Comparison of ENCODE assay signal across 8 mouse cellular contexts in genomic region chr13:32518611-32519344, GRCm38 (mm10).
DNase-seq lines count a peak whose midpoint lies in the region; ATAC-seq lines count a peak whose summit lies in the region.
"Had no signal": no experiment of that assay in that cellular context is flagged by ENCODE, and none has a peak within 500 bp of the region (broad histone marks: within the 10 kb centered on the region; RNA-seq: fewer than 3 reads in every experiment).

No protein-coding gene starts in this region.

- H3K9ac ChIP-seq in midbrain, embryonic 14.5 days (replicated peaks; ENCODE audit: low read length): no peak overlapping the region
- H3K9ac ChIP-seq in midbrain, embryonic 13.5 days (replicated peaks): no peak overlapping the region
- no peak overlapping the region for H3K9ac ChIP-seq in embryonic facial prominence, embryonic 14.5 days (ENCODE audit: low read depth, low read length)

- H3K36me3 ChIP-seq in midbrain, embryonic 14.5 days (ENCODE audit: control insufficient read depth, insufficient read depth, low read length): no peaks in the 10 kb centered on the region
- H3K36me3 ChIP-seq in midbrain, embryonic 13.5 days: no peaks in the 10 kb centered on the region
- H3K36me3 ChIP-seq in embryonic facial prominence, embryonic 14.5 days (ENCODE audit: control insufficient read depth, insufficient read depth, low read length): no peaks in the 10 kb centered on the region
- H3K36me3 ChIP-seq in limb, embryonic 10.5 days: no peaks in the 10 kb centered on the region

- DNase-seq in midbrain, embryonic 14.5 days: peak; percentile 12
- DNase-seq in embryonic facial prominence, embryonic 14.5 days (ENCODE audit: low spot score): peak; percentile 61
- DNase-seq in limb, embryonic 10.5 days (ENCODE audit: low spot score): peak; percentile 64
- no peak for DNase-seq in spleen, adult 12 weeks (ENCODE audit: low spot score)
- DNase-seq in cerebellum, adult 9-10 months: no peak
- no peak for DNase-seq in urinary bladder, postnatal 14 days (ENCODE audit: low spot score)
- DNase-seq: heart, postnatal 10 days had no signal

- no peak overlapping the region for H3K4me3 ChIP-seq in midbrain, embryonic 14.5 days (replicated peaks; ENCODE audit: low read depth, low read length)
- H3K4me3 ChIP-seq in midbrain, embryonic 13.5 days (replicated peaks): no peak overlapping the region
- H3K4me3 ChIP-seq in embryonic facial prominence, embryonic 14.5 days (ENCODE audit: low read depth, low read length): no peak overlapping the region
- peak overlapping the region; percentile 14; the same call in 1 of the 2 replicates for H3K4me3 ChIP-seq in limb, embryonic 10.5 days

- H3K4me1 ChIP-seq in midbrain, embryonic 14.5 days (ENCODE audit: control insufficient read depth, insufficient read depth, low read length): no peaks in the 10 kb centered on the region
- H3K4me1 ChIP-seq in midbrain, embryonic 13.5 days (replicated peaks): no peaks in the 10 kb centered on the region
- peaks cover 9% of the 10 kb centered on the region; the same call in 1 of the 2 replicates for H3K4me1 ChIP-seq in embryonic facial prominence, embryonic 14.5 days (ENCODE audit: control insufficient read depth, insufficient read depth, low read length)
- peaks cover 25% of the 10 kb centered on the region for H3K4me1 ChIP-seq in limb, embryonic 10.5 days

- H3K27ac ChIP-seq in midbrain, embryonic 14.5 days (replicated peaks; ENCODE audit: low read depth, low read length): no peak overlapping the region
- no peak overlapping the region for H3K27ac ChIP-seq in midbrain, embryonic 13.5 days
- H3K27ac ChIP-seq in embryonic facial prominence, embryonic 14.5 days (replicated peaks; ENCODE audit: low read depth, low read length): no peak overlapping the region
- H3K27ac ChIP-seq in limb, embryonic 10.5 days: peak overlapping the region; percentile 67

- no peaks in the 10 kb centered on the region for H3K27me3 ChIP-seq in midbrain, embryonic 14.5 days (ENCODE audit: control insufficient read depth, insufficient read depth, low read length)
- H3K27me3 ChIP-seq in midbrain, embryonic 13.5 days: no peaks in the 10 kb centered on the region
- no peaks in the 10 kb centered on the region; the same call in 1 of the 2 replicates for H3K27me3 ChIP-seq in embryonic facial prominence, embryonic 14.5 days (replicated peaks; ENCODE audit: control insufficient read depth, insufficient read depth, low read length)
- H3K27me3 ChIP-seq in limb, embryonic 10.5 days (ENCODE audit: low read depth, poor library complexity, severe bottlenecking): peaks cover 29% of the 10 kb centered on the region

- ATAC-seq in midbrain, embryonic 14.5 days (ENCODE audit: low FRiP score, low TSS enrichment): no peak
- no peak for ATAC-seq in midbrain, embryonic 13.5 days
- no peak for ATAC-seq in embryonic facial prominence, embryonic 14.5 days (ENCODE audit: low read depth)

- H3K9me3 ChIP-seq in midbrain, embryonic 14.5 days (ENCODE audit: control insufficient read depth, low read length): no peaks in the 10 kb centered on the region
- no peaks in the 10 kb centered on the region for H3K9me3 ChIP-seq in midbrain, embryonic 13.5 days
- H3K9me3 ChIP-seq in embryonic facial prominence, embryonic 14.5 days (ENCODE audit: control insufficient read depth, low read length): no peaks in the 10 kb centered on the region
- H3K9me3 ChIP-seq in limb, embryonic 10.5 days (replicated peaks): no peaks in the 10 kb centered on the region

- H3K4me2 ChIP-seq in midbrain, embryonic 14.5 days (ENCODE audit: low read length): no peak overlapping the region
- H3K4me2 ChIP-seq in midbrain, embryonic 13.5 days (replicated peaks): no peak overlapping the region
- H3K4me2 ChIP-seq in embryonic facial prominence, embryonic 14.5 days (ENCODE audit: low read depth, low read length): peak overlapping the region; percentile 20

- 83% methylated on average over 16 of the region's 16 CpGs for WGBS in midbrain, embryonic 14.5 days
- 80% methylated on average over 16 of the region's 16 CpGs for WGBS in midbrain, embryonic 13.5 days
- 28% methylated on average over 16 of the region's 16 CpGs for WGBS in embryonic facial prominence, embryonic 14.5 days
- 20% methylated on average over 16 of the region's 16 CpGs for WGBS in limb, embryonic 10.5 days

Comparison
In these comparisons a context has a peak if more than half of its experiments do, and no peak if none do; other contexts are left out.
1. DNase-seq: peak in midbrain, embryonic 14.5 days (single experiment), embryonic facial prominence, embryonic 14.5 days (single experiment) and limb, embryonic 10.5 days (single experiment); none in spleen, adult 12 weeks (single experiment), cerebellum, adult 9-10 months (single experiment) and urinary bladder, postnatal 14 days (single experiment).